Mouse (Mus musculus) forebrain, embryonic 15.5 days (tissue): ENCODE results near the gene 1700024G13Rik. TPM values are rescaled to one million over a fixed set of nuclear protein-coding genes. Genes with fewer than 3 reads are reported as not detected.

Experiments used
- polyA plus RNA-seq: library from polyadenylated mRNA; unstranded; fragments of >200 nt; fragmentation: Nextera tagmentation; extraction: Ambion mirVana; gene quantifications from 2 replicates; pipeline ENCODE4 v1.2.1, GENCODE M21; 2015

Gene 1700024G13Rik
- polyA plus RNA-seq, 1 experiment from 2014 or later, result 0.89 TPM

Other genes starting within 250 kb of the 1700024G13Rik start
- gene Msmb, start 246.4 kb downstream of the 1700024G13Rik start, polyA plus RNA-seq, result not detected in 2 replicates
- 103 and 112 TPM in 2 replicates for gene Ncoa4, start 228.5 kb downstream of the 1700024G13Rik start, polyA plus RNA-seq
- 221 and 228 TPM in 2 replicates for gene Timm23, start 186.5 kb downstream of the 1700024G13Rik start, polyA plus RNA-seq
- gene Parg, start 186.4 kb downstream of the 1700024G13Rik start, polyA plus RNA-seq, result 39.8 and 41.7 TPM in 2 replicates
- 26.2 TPM in 2 replicates for gene Ogdhl, start 66.4 kb downstream of the 1700024G13Rik start, polyA plus RNA-seq
- 1.3 and 1.6 TPM in 2 replicates for gene Slc18a3, start 76.5 kb upstream of the 1700024G13Rik start, polyA plus RNA-seq
- gene Chat, start 77.6 kb upstream of the 1700024G13Rik start, polyA plus RNA-seq, result 0.15 and 0.34 TPM in 2 replicates
- 28.1 and 28.5 TPM in 2 replicates for gene Ercc6, start 125.1 kb upstream of the 1700024G13Rik start, polyA plus RNA-seq
- gene Prrxl1, start 211.0 kb upstream of the 1700024G13Rik start, polyA plus RNA-seq, result 0.08 and 0.18 TPM in 2 replicates